Mouse (Mus musculus): ENCODE measurements around the gene Eddm3b. TPM values are rescaled to one million over a fixed set of nuclear protein-coding genes. Genes with fewer than 3 reads are reported as not detected.
"Not testable (repeated sequence)": the region's sequence is repeated elsewhere in the genome, so short reads cannot be mapped to it uniquely, and the experiment has no call there.

Eddm3b gene
- polyA plus RNA-seq, 2 experiments from 2014 or later, result not detected

- no peak for ATAC-seq
These were observed 30.2 kb downstream of the Eddm3b start for GRCm38 (mm10) chr14:51144451-51144850.

DNA sequence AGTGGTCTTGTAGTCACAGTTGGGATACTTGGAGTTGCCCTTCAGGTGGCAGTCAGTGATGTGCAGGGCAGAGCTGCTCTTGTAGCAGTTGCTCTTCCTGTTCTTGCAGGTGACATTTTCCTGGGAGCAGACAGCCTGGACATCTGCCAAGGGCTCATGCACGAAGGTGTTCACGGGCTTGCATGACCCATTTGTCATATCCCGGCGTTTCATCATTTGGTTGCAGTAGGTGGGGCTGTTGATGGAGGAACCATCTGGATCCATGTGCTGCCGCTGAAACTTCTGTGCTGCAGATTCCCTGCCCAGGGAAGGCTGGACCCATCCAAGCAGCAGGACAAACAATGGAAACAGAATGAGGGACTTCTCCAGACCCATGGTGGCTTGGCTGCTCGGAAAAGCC, 31.3 kb downstream of the Eddm3b start:
- ATAC-seq, result no peak

GRCm38 (mm10) chr14:51146685-51147084, 32.5 kb downstream of the Eddm3b start, which contains the start of gene Rnase1:
TSS of gene Rnase1 (minus strand) at chr14:51146785.
- no peak for ATAC-seq

DNA sequence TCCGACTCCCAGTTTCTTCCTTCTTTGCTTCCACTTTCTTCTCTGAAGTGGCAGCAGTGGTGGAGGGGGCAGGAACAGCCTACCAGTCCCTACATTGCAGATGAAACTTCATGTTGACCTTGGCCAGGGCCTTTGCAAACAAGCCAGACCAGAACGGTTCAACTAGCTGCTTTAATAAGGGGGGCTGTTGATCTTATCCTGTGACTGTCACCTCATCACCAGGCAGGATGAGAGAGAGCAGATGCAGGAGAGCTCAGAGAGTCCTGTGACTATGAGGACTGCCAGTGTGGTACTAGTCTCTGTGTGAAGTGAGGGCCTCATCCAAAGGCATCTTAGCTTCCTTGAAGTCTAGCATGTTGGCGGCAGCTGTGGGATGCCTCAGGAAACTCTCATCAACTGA, 33.8 kb downstream of the Eddm3b start:
- ATAC-seq, result no peak

GRCm38 (mm10) chr14:51149164-51149563, 34.9 kb downstream of the Eddm3b start:
- ATAC-seq, result no peak

DNA sequence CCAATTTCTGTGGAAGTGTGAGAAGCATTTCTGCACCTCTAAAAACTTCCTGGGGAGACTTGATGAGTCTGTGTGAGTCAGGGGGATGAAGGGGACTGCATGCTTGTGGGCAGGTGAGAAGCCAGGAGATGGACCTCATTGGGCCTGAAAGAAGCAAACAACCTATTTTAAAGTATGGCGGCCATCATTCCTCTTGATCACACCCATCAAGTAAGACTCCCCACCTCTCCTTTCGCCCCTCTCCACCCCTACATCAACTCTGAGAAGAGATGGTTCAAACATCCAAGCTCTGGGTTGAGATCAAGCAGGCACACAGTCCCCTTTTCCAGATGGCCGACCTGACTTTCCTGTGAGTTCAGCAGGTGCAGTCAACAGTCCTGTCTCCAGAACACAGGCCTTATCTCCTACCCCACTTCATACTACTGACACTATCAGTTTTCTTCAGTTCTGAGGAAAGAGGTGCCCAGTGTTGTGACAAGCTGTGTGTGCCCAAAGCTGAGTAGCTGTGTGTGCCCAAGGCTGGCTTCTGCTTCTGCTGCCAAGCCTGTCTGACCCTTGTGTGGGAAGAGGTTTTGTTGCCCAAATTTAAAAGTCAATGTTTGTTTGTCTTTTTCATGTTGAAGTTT, 36.1 kb downstream of the Eddm3b start:
- no peak for ATAC-seq

DNA sequence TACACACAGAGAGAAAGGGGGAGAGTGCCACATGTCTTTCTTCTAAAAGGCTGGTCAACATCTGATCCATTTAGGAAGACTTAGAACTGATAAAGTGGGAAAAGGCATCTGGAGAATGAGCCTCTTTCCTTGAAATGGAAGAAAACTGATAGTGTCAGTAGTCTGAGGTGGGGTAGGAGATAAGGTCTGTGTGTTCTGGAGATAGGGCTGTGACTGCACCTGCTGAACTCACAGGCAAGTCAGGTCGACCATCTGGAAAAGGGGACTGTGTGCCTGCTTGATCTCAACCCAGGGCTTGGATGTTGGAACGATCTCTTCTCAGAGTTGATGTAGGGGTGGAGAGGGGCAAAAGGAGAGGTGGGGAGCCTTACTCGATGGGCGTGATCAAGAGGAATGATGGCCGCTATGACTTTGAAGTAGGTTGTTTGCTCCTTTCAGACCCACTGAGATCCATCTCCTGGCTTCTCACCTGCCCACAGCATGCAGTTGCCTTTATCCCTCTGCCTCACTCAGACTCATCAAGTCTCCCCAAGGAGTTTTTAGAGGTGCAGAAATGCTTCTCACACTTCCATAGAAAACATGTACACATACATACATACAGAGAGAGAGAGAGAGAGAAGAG, 38.1 kb downstream of the Eddm3b start:
- ATAC-seq, result no peak

DNA sequence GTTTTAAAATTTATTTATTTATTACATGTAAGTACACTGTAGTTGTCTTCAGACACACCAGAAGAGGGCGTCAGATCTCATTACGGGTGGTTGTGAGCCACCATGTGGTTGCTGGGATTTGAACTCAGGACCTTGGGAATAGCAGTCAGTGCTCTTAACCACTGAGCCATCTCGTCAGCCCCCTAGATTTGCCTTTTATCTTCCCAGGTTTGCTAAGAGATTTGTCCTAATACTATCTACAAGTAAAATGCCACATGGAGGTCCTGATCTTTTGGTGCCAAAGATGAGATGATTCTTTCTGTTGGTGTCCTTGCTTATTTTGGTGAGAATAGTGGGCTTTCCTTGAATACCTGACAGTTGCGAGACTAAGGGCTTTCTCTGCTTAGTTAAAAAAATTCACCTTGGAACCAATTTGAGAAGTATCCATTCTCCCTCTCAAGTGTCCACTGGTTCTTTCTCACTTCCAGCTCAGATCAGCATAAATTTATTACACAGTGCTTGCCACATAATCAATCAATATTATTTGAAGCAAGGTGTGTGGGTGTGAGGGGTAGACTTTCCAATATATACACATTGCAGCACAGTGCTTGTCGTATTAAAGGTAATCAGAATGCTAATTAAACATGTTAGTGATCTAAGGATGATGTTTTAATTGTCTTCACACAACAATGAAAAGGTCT, 42.0 kb downstream of the Eddm3b start:
- no peak for ATAC-seq

- ATAC-seq, result no peak
These were observed 42.5 kb downstream of the Eddm3b start for GRCm38 (mm10) chr14:51156736-51157068.

- ATAC-seq, result no peak
These were observed 42.8 kb downstream of the Eddm3b start for GRCm38 (mm10) chr14:51157072-51157471.

DNA sequence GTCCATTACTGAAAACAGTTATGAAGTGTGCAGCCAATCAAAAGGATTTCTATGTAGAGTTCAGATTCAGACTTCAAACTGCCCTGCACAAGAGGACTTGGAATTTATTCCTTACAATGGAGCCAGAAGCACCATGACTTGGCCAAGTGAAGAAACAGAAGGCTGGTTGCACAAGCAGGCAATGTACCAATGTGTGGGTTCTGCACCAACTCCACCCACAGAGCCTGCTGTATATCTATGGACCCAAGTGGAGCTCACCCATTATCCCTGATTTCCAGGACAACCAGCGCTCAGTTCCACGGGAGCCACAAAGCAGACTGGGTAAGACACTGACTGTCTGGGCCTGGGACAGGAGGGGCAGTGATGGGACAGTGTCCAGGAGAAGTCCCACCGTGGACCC, 47.8 kb downstream of the Eddm3b start, which contains the start of gene Rnase2b:
Gene Rnase2b (plus strand): TSS at position 285 of the 400 bp plus-strand sequence.
- ATAC-seq, result not testable (repeated sequence)

GRCm38 (mm10) chr14:51163323-51163722, 49.1 kb downstream of the Eddm3b start:
- not testable (repeated sequence) for ATAC-seq

- no peak for ATAC-seq
These were observed 51.2 kb downstream of the Eddm3b start for GRCm38 (mm10) chr14:51165435-51165834.

DNA sequence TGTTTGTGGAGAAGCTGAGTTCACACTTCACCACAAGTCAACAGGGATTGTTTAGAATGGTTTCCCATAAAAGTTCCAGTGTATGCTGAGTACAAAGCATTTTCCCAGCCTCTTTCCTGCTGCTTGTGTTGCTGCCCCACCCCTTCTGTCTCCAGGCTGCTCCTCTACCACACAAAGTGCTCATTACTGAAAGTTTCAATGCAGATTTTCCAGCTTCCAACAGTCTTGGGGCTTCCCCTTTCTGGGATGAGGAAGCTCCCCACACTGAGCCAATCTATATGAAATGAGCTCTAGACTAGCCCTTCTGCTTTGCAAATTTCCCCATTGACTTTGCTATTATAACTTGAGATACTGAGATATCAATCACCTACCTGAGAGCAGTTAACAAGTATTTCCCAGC, 51.8 kb downstream of the Eddm3b start:
- no peak for ATAC-seq

Other genes with a start within 250 kb of the Eddm3b start
- 10 to 100 TPM; 20.7 to 22.0 TPM for gene Tep1, start 243.9 kb upstream of the Eddm3b start, polyA plus RNA-seq (2017; shearing (Covaris generic))
- gene Klhl33, start 216.9 kb upstream of the Eddm3b start, polyA plus RNA-seq (2017; shearing (Covaris generic)), result under 1 TPM in 1 of 2 experiments, not detected in 1; 0.21 TPM
- 100 to 1,000 TPM in 1 of 2 experiments, 10 to 100 TPM in 1; 73.9 to 108 TPM for gene Osgep, start 189.5 kb upstream of the Eddm3b start, polyA plus RNA-seq (2017; shearing (Covaris generic))
- gene Apex1, start 189.5 kb upstream of the Eddm3b start, polyA plus RNA-seq (2017; shearing (Covaris generic)), result 100 to 1,000 TPM in 1 of 2 experiments, 10 to 100 TPM in 1; 72.8 to 108 TPM
- 1 to 10 TPM; 3.6 to 4.1 TPM for gene Pip4p1, start 183.6 kb upstream of the Eddm3b start, polyA plus RNA-seq (2017; shearing (Covaris generic))
- gene Pnp, start 183.3 kb upstream of the Eddm3b start, polyA plus RNA-seq (2017; shearing (Covaris generic)), result 10 to 100 TPM; 61.0 to 76.3 TPM
- 1 to 10 TPM in 1 of 2 experiments, not detected in 1; 9.9 TPM for gene Gm49342, start 169.9 kb upstream of the Eddm3b start, polyA plus RNA-seq (2017; shearing (Covaris generic))
- under 1 TPM; 0.60 to 0.85 TPM for gene Pnp2, start 158.4 kb upstream of the Eddm3b start, polyA plus RNA-seq (2017; shearing (Covaris generic))
- not detected for gene Rnase10, start 106.7 kb upstream of the Eddm3b start, polyA plus RNA-seq (2017; shearing (Covaris generic))
- gene Rnase9, start 72.6 kb upstream of the Eddm3b start, polyA plus RNA-seq (2017; shearing (Covaris generic)), result not detected
- not detected for gene Rnase11, start 64.3 kb upstream of the Eddm3b start, polyA plus RNA-seq (2017; shearing (Covaris generic))
- gene Rnase12, start 56.8 kb upstream of the Eddm3b start, polyA plus RNA-seq (2017; shearing (Covaris generic)), result not detected
- gene Olfr750, start 40.0 kb upstream of the Eddm3b start, polyA plus RNA-seq (2017; shearing (Covaris generic)), result not detected
- 10 to 100 TPM; 11.7 to 15.5 TPM for gene Rnase4, start 23.3 kb upstream of the Eddm3b start, polyA plus RNA-seq (2017; shearing (Covaris generic))
- gene Ang, start 23.3 kb upstream of the Eddm3b start, polyA plus RNA-seq (2017; shearing (Covaris generic)), result 1 to 10 TPM; 3.7 to 6.6 TPM
- gene Rnase6, start 9.5 kb downstream of the Eddm3b start, polyA plus RNA-seq (2017; shearing (Covaris generic)), result 1 to 10 TPM; 1.9 to 6.0 TPM
- not detected for gene Rnase1, start 32.4 kb downstream of the Eddm3b start, polyA plus RNA-seq (2017; shearing (Covaris generic))
- gene Rnase2b, start 47.8 kb downstream of the Eddm3b start, polyA plus RNA-seq (2017; shearing (Covaris generic)), result not detected
- gene Ang2, start 84.7 kb downstream of the Eddm3b start, polyA plus RNA-seq (2017; shearing (Covaris generic)), result not detected
- gene Ear14, start 89.0 kb downstream of the Eddm3b start, polyA plus RNA-seq (2017; shearing (Covaris generic)), result not detected
- not detected for gene Rnase2a, start 141.7 kb downstream of the Eddm3b start, polyA plus RNA-seq (2017; shearing (Covaris generic))
- not detected for gene Gm7247, start 247.3 kb downstream of the Eddm3b start, polyA plus RNA-seq (2017; shearing (Covaris generic))